Mouse (Mus musculus) MEL (cell line): ENCODE measurements around the gene Mmp15. TPM values are rescaled to one million over a fixed set of nuclear protein-coding genes. Genes with fewer than 3 reads are reported as not detected.

Source experiments
- DNase-seq: peaks from one replicate; pipeline ENCODE4 v3.0.0; 2011; ENCODE audit warnings: low read depth, low spot score
- H3K27ac ChIP-seq: 2 replicates; pipeline ENCODE4 v1.5.1; 2012; ENCODE audit warnings: low read depth, mild to moderate bottlenecking, control low read depth, low read length, moderate library complexity; ENCODE audit not compliant: control insufficient read depth
- H3K27me3 ChIP-seq, 2 experiments: fragments of 150-350 bp in 1 of 2; sonication (generic) in 1 of 2; 2 replicates each; pipeline ENCODE4 v1.6.1; 2012; ENCODE audit warnings: low read length in 2 of 2, mild to moderate bottlenecking in 2 of 2, improper control_type of control experiment in 1 of 2, moderate library complexity in 1 of 2; ENCODE audit not compliant: insufficient read depth in 2 of 2, control insufficient read depth in 1 of 2
- H3K36me3 ChIP-seq, 2 experiments: 2 replicates each; pipeline ENCODE4 v1.6.1; 2012 to 2014; ENCODE audit warnings: low read length in 2 of 2, improper control_type of control experiment in 1 of 2, inconsistent platforms in 1 of 2, mild to moderate bottlenecking in 1 of 2; ENCODE audit not compliant: insufficient read depth in 2 of 2, control insufficient read depth in 1 of 2
- H3K4me1 ChIP-seq, 2 experiments: fragments of 150-350 bp in 1 of 2; sonication (generic) in 1 of 2; 2 replicates each; pipeline ENCODE4 v1.6.1; 2012; ENCODE audit warnings: low read length in 2 of 2, improper control_type of control experiment in 1 of 2, mild to moderate bottlenecking in 1 of 2; ENCODE audit not compliant: insufficient read depth in 2 of 2, control insufficient read depth in 1 of 2
- H3K4me3 ChIP-seq, 2 experiments: fragments of 150-350 bp in 1 of 2; sonication (generic) in 1 of 2; 2 replicates each; pipeline ENCODE4 v1.5.1; 2012; ENCODE audit warnings: low read depth in 2 of 2, low read length in 2 of 2, mild to moderate bottlenecking in 2 of 2, moderate library complexity in 2 of 2, control low read depth in 1 of 2, improper control_type of control experiment in 1 of 2; ENCODE audit not compliant: control insufficient read depth in 1 of 2, insufficient read depth in 1 of 2
- H3K79me2 ChIP-seq: 2 replicates; pipeline ENCODE4 v1.6.1; 2012; ENCODE audit warnings: mild to moderate bottlenecking, low read length, moderate library complexity; ENCODE audit not compliant: control insufficient read depth, poor library complexity, insufficient read depth
- H3K9ac ChIP-seq: 2 replicates; pipeline ENCODE4 v1.6.1; 2012; ENCODE audit warnings: low read depth, mild to moderate bottlenecking, control low read depth, low read length, moderate library complexity; ENCODE audit not compliant: control insufficient read depth, poor library complexity, severe bottlenecking
- H3K9me3 ChIP-seq: fragments of 150-350 bp; sonication (generic); replicated peaks from 2 replicates; pipeline ENCODE4 v1.6.1; 2012; ENCODE audit warnings: mild to moderate bottlenecking, low read length, improper control_type of control experiment, moderate library complexity; ENCODE audit not compliant: insufficient read depth
- CHD1 ChIP-seq: IDR thresholded peaks from 2 replicates; pipeline ENCODE4 v1.6.1; 2012; ENCODE audit warnings: low read depth, mild to moderate bottlenecking, inconsistent platforms, low read length, improper control_type of control experiment
- CTCF ChIP-seq, 3 experiments: IDR thresholded peaks in 2 of 3; conservative IDR thresholded peaks in 1 of 3; 2 replicates each; pipeline ENCODE4 v1.5.1; 2011 to 2012; ENCODE audit warnings: low read length in 3 of 3, low read depth in 2 of 3, mild to moderate bottlenecking in 2 of 3, improper control_type of control experiment in 1 of 3, inconsistent platforms in 1 of 3, mixed read lengths in 1 of 3, moderate library complexity in 1 of 3; ENCODE audit not compliant: control insufficient read depth in 1 of 3, insufficient read depth in 1 of 3, poor library complexity in 1 of 3, severe bottlenecking in 1 of 3
- ELF1 ChIP-seq: IDR thresholded peaks from 2 replicates; pipeline ENCODE4 v1.6.1; 2014; ENCODE audit warnings: low read depth, mild to moderate bottlenecking, inconsistent platforms, low read length, improper control_type of control experiment, moderate library complexity
- GABPA ChIP-seq: IDR thresholded peaks from 2 replicates; pipeline ENCODE4 v1.6.1; 2012; ENCODE audit warnings: low read depth, mild to moderate bottlenecking, inconsistent platforms, low read length, improper control_type of control experiment, moderate library complexity
- GATA1 ChIP-seq: IDR thresholded peaks from 2 replicates; pipeline ENCODE4 v1.6.1; 2011; ENCODE audit warnings: low read depth, low read length, improper control_type of control experiment
- HCFC1 ChIP-seq: IDR thresholded peaks from 2 replicates; pipeline ENCODE4 v1.6.1; 2012; ENCODE audit warnings: low read depth, mild to moderate bottlenecking, inconsistent platforms, low read length, improper control_type of control experiment, moderate library complexity
- KAT2A ChIP-seq: conservative IDR thresholded peaks from 2 replicates; pipeline ENCODE4 v1.6.1; 2012; ENCODE audit warnings: low read depth, low read length, improper control_type of control experiment, inconsistent platforms
- MEF2A ChIP-seq: IDR thresholded peaks from 2 replicates; pipeline ENCODE4 v1.6.1; 2014; ENCODE audit warnings: low read depth, mild to moderate bottlenecking, inconsistent platforms, low read length, improper control_type of control experiment; ENCODE audit not compliant: poor library complexity, insufficient replicate concordance, severe bottlenecking; ENCODE audit errors: extremely low read depth
- MYC ChIP-seq: IDR thresholded peaks from 2 replicates; pipeline ENCODE4 v1.6.1; 2011; ENCODE audit warnings: low read depth, mild to moderate bottlenecking, low read length, improper control_type of control experiment, moderate library complexity
- POLR2A ChIP-seq, 2 experiments: IDR thresholded peaks; 2 replicates each; pipeline ENCODE4 v1.6.1; 2011 to 2012; ENCODE audit warnings: low read length in 2 of 2, mild to moderate bottlenecking in 2 of 2, control low read depth in 1 of 2, improper control_type of control experiment in 1 of 2, low read depth in 1 of 2, moderate library complexity in 1 of 2; ENCODE audit not compliant: control insufficient read depth in 1 of 2, insufficient read depth in 1 of 2, poor library complexity in 1 of 2
- RAD21 ChIP-seq: IDR thresholded peaks from 2 replicates; pipeline ENCODE4 v1.6.1; 2011; ENCODE audit warnings: mild to moderate bottlenecking, low read depth, low read length, improper control_type of control experiment
- RCOR1 ChIP-seq: IDR thresholded peaks from 2 replicates; pipeline ENCODE4 v1.6.1; 2012; ENCODE audit warnings: low read depth, mild to moderate bottlenecking, inconsistent platforms, low read length, improper control_type of control experiment
- SIN3A ChIP-seq: IDR thresholded peaks from 2 replicates; pipeline ENCODE4 v1.6.1; 2012; ENCODE audit warnings: low read length, improper control_type of control experiment, inconsistent platforms
- SMC3 ChIP-seq: IDR thresholded peaks from 2 replicates; pipeline ENCODE4 v1.6.1; 2011; ENCODE audit warnings: low read depth, low read length, improper control_type of control experiment
- TCF12 ChIP-seq: IDR thresholded peaks from 2 replicates; pipeline ENCODE4 v1.6.1; 2014; ENCODE audit warnings: low read depth, mild to moderate bottlenecking, inconsistent platforms, low read length, improper control_type of control experiment, moderate library complexity
- USF1 ChIP-seq: IDR thresholded peaks from 2 replicates; pipeline ENCODE4 v1.6.1; 2014; ENCODE audit warnings: low read depth, mild to moderate bottlenecking, inconsistent platforms, low read length, improper control_type of control experiment, moderate library complexity
- ZKSCAN1 ChIP-seq: IDR thresholded peaks from 2 replicates; pipeline ENCODE4 v1.6.1; 2012; ENCODE audit warnings: low read depth, mild to moderate bottlenecking, inconsistent platforms, low read length, improper control_type of control experiment, moderate library complexity
- ZMIZ1 ChIP-seq: IDR thresholded peaks from 2 replicates; pipeline ENCODE4 v1.6.1; 2012; ENCODE audit warnings: low read depth, mild to moderate bottlenecking, inconsistent platforms, low read length, improper control_type of control experiment, moderate library complexity
- polyA plus RNA-seq, 2 experiments: library from polyadenylated mRNA; stranded (reverse) in 1 of 2; unstranded in 1 of 2; fragments of >175 nt in 1 of 2; fragments of >200 nt in 1 of 2; gene quantifications; 2 replicates each; pipeline versions ENCODE4 v1.2.1 to v1.2.4; 2012; ENCODE audit warnings: low replicate concordance in 2 of 2, low read depth in 1 of 2; ENCODE audit not compliant: insufficient read length in 2 of 2, insufficient read depth in 1 of 2, missing spikeins in 1 of 2
- total RNA-seq: library from RNA; depleted of rRNA; stranded (reverse); fragments of 300-350 nt; gene quantifications from 2 replicates; pipeline ENCODE4 v1.2.3, GENCODE M21; 2012

Mmp15 gene
- total and polyA plus RNA-seq, 3 experiments = 0.01 TPM; not detected in 2

DNA sequence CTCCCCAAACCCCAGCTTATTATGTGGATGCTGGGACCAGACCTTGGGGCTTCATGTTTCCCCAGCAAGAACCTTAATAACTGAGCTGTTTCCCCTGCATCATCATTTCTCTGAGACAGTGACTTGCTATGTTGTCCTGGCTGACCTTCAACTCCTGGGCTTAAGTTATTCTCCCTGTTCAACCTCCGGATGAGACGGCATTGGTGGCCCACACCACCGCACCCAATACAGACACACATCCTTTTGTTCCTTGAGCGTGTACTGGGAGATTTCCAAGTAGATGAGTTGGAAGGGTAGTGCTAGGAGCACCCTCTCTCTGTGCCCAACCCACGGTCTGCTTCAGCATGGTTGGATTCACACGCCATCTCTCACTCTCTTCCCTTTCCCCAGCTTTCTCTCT lies 38.2 kb upstream of the Mmp15 start:
- no peak for DNase-seq
- no peak overlapping the region for H3K9ac ChIP-seq

GRCm38 (mm10) chr8:95314707-95315106 lies 37.4 kb upstream of the Mmp15 start:
- Histone ChIP-seq H3K9me3 (no peaks in the 10 kb centered on the region), H3K36me3 (no peaks in the 10 kb centered on the region), H3K4me3 (no peak overlapping the region), H3K27ac (no peak overlapping the region), H3K79me2 (no peaks in the 10 kb centered on the region), H3K4me1 (no peaks in the 10 kb centered on the region), H3K9ac (no peak overlapping the region), H3K27me3 (peaks cover 2% of the 10 kb centered on the region in 2 experiments; a peak in 3 of 4 replicates)
- TF ChIP-seq MYC = no peak
- no peak for TF ChIP-seq POLR2A (IDR thresholded peaks at IDR 0.05; ENCODE audit: control insufficient read depth in 1 of 2, insufficient read depth in 1 of 2, low read depth in 1 of 2, low read length in 2 of 2, poor library complexity in 1 of 2)
- no peak for TF ChIP-seq RCOR1
- TF ChIP-seq RAD21 = no peak
- TF ChIP-seq GATA1 = no peak
- no peak for TF ChIP-seq TCF12
- TF ChIP-seq USF1 = no peak
- TF ChIP-seq MEF2A = no peak
- no peak for TF ChIP-seq SIN3A
- TF ChIP-seq CHD1 = no peak
- TF ChIP-seq ZMIZ1 = no peak
- no peak for TF ChIP-seq GABPA
- no peak for TF ChIP-seq ELF1
- no peak for TF ChIP-seq SMC3
- no peak for DNase-seq

More for the DNA sequence above, 38.2 kb upstream of the Mmp15 start:
- no peak overlapping the region for H3K4me3 ChIP-seq
- no peak for TF ChIP-seq HCFC1
- TF ChIP-seq MYC = no peak
- TF ChIP-seq TCF12 = no peak
- TF ChIP-seq SMC3 = no peak
- no peak for TF ChIP-seq ZKSCAN1
- no peak for TF ChIP-seq KAT2A
- TF ChIP-seq CTCF (IDR thresholded peaks at IDR 0.05 in 2 of 3, conservative IDR thresholded peaks at IDR 0.05 in 1 of 3; ENCODE audit: control insufficient read depth in 1 of 3, insufficient read depth in 1 of 3, low read depth in 2 of 3, low read length in 3 of 3, poor library complexity in 1 of 3, severe bottlenecking in 1 of 3) = no peak
- H3K27me3 ChIP-seq = peaks cover 2 to 5% of the 10 kb centered on the region in 2 experiments; a peak in 2 of 4 replicates
- no peaks in the 10 kb centered on the region for H3K36me3 ChIP-seq
- H3K9me3 ChIP-seq = no peaks in the 10 kb centered on the region
- no peak overlapping the region for H3K27ac ChIP-seq
- H3K79me2 ChIP-seq = no peaks in the 10 kb centered on the region
- H3K4me1 ChIP-seq = no peaks in the 10 kb centered on the region
